Mouse (Mus musculus) kidney, embryonic 14.5 days (tissue): ENCODE measurements around the gene Panx2. TPM values are rescaled to one million over a fixed set of nuclear protein-coding genes. Genes with fewer than 3 reads are reported as not detected.

Source experiments
- ATAC-seq: fragments of 200-750 bp; cut with Nextera tagmentation; 2 replicates; pipeline ENCODE4 v1.8.0; 2017; ENCODE audit warnings: moderate number of reproducible peaks, mild to moderate bottlenecking, moderate TSS enrichment, moderate library complexity; ENCODE audit not compliant: low FRiP score, low TSS enrichment
- H3K27ac ChIP-seq: fragments of 300-500 bp; sonication (generic); 2 replicates; pipeline ENCODE4 v1.5.1; 2014; ENCODE audit warnings: low read depth, mild to moderate bottlenecking, low read length, moderate library complexity, mixed read lengths
- H3K27me3 ChIP-seq: fragments of 300-500 bp; sonication (generic); 2 replicates; pipeline ENCODE4 v1.6.1; 2014; ENCODE audit warnings: mild to moderate bottlenecking, low read length; ENCODE audit not compliant: control insufficient read depth, insufficient read depth
- H3K36me3 ChIP-seq: fragments of 300-500 bp; sonication (generic); 2 replicates; pipeline ENCODE4 v1.6.1; 2014; ENCODE audit warnings: low read length, mixed read lengths; ENCODE audit not compliant: control insufficient read depth, insufficient read depth
- H3K4me1 ChIP-seq: fragments of 300-500 bp; sonication (generic); 2 replicates; pipeline ENCODE4 v1.6.1; 2014; ENCODE audit warnings: low read length, mixed read lengths; ENCODE audit not compliant: control insufficient read depth, insufficient read depth
- H3K4me2 ChIP-seq: fragments of 300-500 bp; sonication (generic); replicated peaks from 2 replicates; pipeline ENCODE4 v1.6.1; 2014; ENCODE audit warnings: low read depth, mild to moderate bottlenecking, low read length
- H3K4me3 ChIP-seq: fragments of 300-500 bp; sonication (generic); 2 replicates; pipeline ENCODE4 v1.5.1; 2014; ENCODE audit warnings: mild to moderate bottlenecking, low read length
- H3K9ac ChIP-seq: fragments of 300-500 bp; sonication (generic); 2 replicates; pipeline ENCODE4 v1.6.1; 2014; ENCODE audit warnings: low read depth, mild to moderate bottlenecking, low read length, moderate library complexity
- H3K9me3 ChIP-seq: fragments of 300-500 bp; sonication (generic); 2 replicates; pipeline ENCODE4 v1.6.1; 2016; ENCODE audit warnings: low read length; ENCODE audit not compliant: control insufficient read depth
- WGBS: fragments of 180-500 bp; shearing (Covaris S2); extraction: QIAGEN DNeasy Blood & Tissue Kit; methylation state at CpG from one replicate; pipeline ENCODE4 v1.1.7; 2014; 5-methylcytosine and 5-hydroxymethylcytosine counted together
- polyA plus RNA-seq: library from polyadenylated mRNA; unstranded; fragments of >200 nt; fragmentation: Nextera tagmentation; extraction: Ambion mirVana; gene quantifications from 2 replicates; pipeline ENCODE4 v1.2.1, GENCODE M21; 2014

Panx2 gene
- 0.06 and 0.77 TPM in 2 replicates for polyA plus RNA-seq

- Histone ChIP-seq H3K4me2 (peak within 1 kb of the TSS; percentile 100), H3K4me3 (peak within 1 kb of the TSS; percentile 64), H3K36me3 (no peaks in the 10 kb centered on the region), H3K27me3 (peaks cover 41% of the 10 kb centered on the region), H3K27ac (no peak within 1 kb of the TSS), H3K4me1 (no peaks in the 10 kb centered on the region), H3K9ac (peak within 1 kb of the TSS; percentile 73), H3K9me3 (no peaks in the 10 kb centered on the region)
- WGBS, result 1% methylated on average over 48 of the region's 57 CpGs
- peak; percentile 62; the same call in 1 of the 2 replicates for ATAC-seq
Measured at GRCm38 (mm10) chr15:89059161-89059931, at the start of gene Panx2. Gene Panx2 (plus strand): TSS chr15:89059734.

- Histone ChIP-seq H3K4me3 (no peak overlapping the region), H3K27ac (no peak overlapping the region), H3K36me3 (no peaks in the 10 kb centered on the region), H3K4me1 (no peaks in the 10 kb centered on the region), H3K9ac (no peak overlapping the region), H3K9me3 (no peaks in the 10 kb centered on the region), H3K4me2 (no peak overlapping the region), H3K27me3 (no peaks in the 10 kb centered on the region)
- 81% methylated on average over 3 of the region's 3 CpGs for WGBS
- ATAC-seq, result no peak
Measured at GRCm38 (mm10) chr15:89016722-89017121, 42.8 kb upstream of the Panx2 start.

GRCm38 (mm10) chr15:89020085-89020484, 39.4 kb upstream of the Panx2 start:
- WGBS, result 78% methylated on average over 7 of the region's 7 CpGs
- no peak for ATAC-seq
- no peaks in the 10 kb centered on the region for H3K4me1 ChIP-seq
- H3K4me3 ChIP-seq, result no peak overlapping the region
- H3K27me3 ChIP-seq, result no peaks in the 10 kb centered on the region
- no peaks in the 10 kb centered on the region for H3K36me3 ChIP-seq
- no peak overlapping the region for H3K4me2 ChIP-seq
- H3K27ac ChIP-seq, result no peak overlapping the region
- H3K9ac ChIP-seq, result no peak overlapping the region
- H3K9me3 ChIP-seq, result no peaks in the 10 kb centered on the region

- H3K4me1 ChIP-seq, result no peaks in the 10 kb centered on the region
- no peaks in the 10 kb centered on the region for H3K27me3 ChIP-seq
- WGBS, result 83% methylated on average over 7 of the region's 7 CpGs
- H3K9me3 ChIP-seq, result no peaks in the 10 kb centered on the region
- no peaks in the 10 kb centered on the region for H3K36me3 ChIP-seq
- no peak overlapping the region for H3K4me3 ChIP-seq
- no peak for ATAC-seq
- no peak overlapping the region for H3K4me2 ChIP-seq
- H3K27ac ChIP-seq, result no peak overlapping the region
- H3K9ac ChIP-seq, result no peak overlapping the region
Measured at GRCm38 (mm10) chr15:89020492-89020891, 39.0 kb upstream of the Panx2 start.

- H3K4me1 ChIP-seq, result no peaks in the 10 kb centered on the region
- no peak overlapping the region for H3K9ac ChIP-seq
- ATAC-seq, result no peak
- peaks cover 5% of the 10 kb centered on the region; the same call in 1 of the 2 replicates for H3K9me3 ChIP-seq
- no peak overlapping the region for H3K4me3 ChIP-seq
- WGBS, result 73% methylated on average over 5 of the region's 5 CpGs
- no peaks in the 10 kb centered on the region for H3K36me3 ChIP-seq
- no peaks in the 10 kb centered on the region for H3K27me3 ChIP-seq
- no peak overlapping the region for H3K27ac ChIP-seq
- H3K4me2 ChIP-seq, result no peak overlapping the region
Measured at GRCm38 (mm10) chr15:89044381-89044780, 15.2 kb upstream of the Panx2 start.

GRCm38 (mm10) chr15:89046356-89046755, 13.2 kb upstream of the Panx2 start:
- Histone ChIP-seq H3K4me2 (no peak overlapping the region), H3K4me1 (no peaks in the 10 kb centered on the region), H3K9me3 (peaks cover 5% of the 10 kb centered on the region; the same call in 1 of the 2 replicates), H3K27me3 (no peaks in the 10 kb centered on the region), H3K27ac (no peak overlapping the region), H3K4me3 (no peak overlapping the region), H3K36me3 (no peaks in the 10 kb centered on the region), H3K9ac (no peak overlapping the region)
- no peak for ATAC-seq
- WGBS, result 83% methylated on average over 4 of the region's 4 CpGs

- H3K27me3 ChIP-seq, result peaks cover 22% of the 10 kb centered on the region
- H3K9me3 ChIP-seq, result no peaks in the 10 kb centered on the region
- H3K4me3 ChIP-seq, result no peak overlapping the region
- H3K36me3 ChIP-seq, result no peaks in the 10 kb centered on the region
- no peaks in the 10 kb centered on the region for H3K4me1 ChIP-seq
- H3K4me2 ChIP-seq, result no peak overlapping the region
- no peak overlapping the region for H3K27ac ChIP-seq
- no peak for ATAC-seq
- 91% methylated on average over 7 of the region's 7 CpGs for WGBS
- H3K9ac ChIP-seq, result no peak overlapping the region
Measured at GRCm38 (mm10) chr15:89054666-89055065, 4.9 kb upstream of the Panx2 start.

- no peaks in the 10 kb centered on the region for H3K4me1 ChIP-seq
- no peaks in the 10 kb centered on the region for H3K36me3 ChIP-seq
- WGBS, result 29% methylated on average over 6 of the region's 6 CpGs
- peaks cover 41% of the 10 kb centered on the region for H3K27me3 ChIP-seq
- H3K9ac ChIP-seq, result no peak overlapping the region
- peak overlapping the region; percentile 64; the same call in 1 of the 2 replicates for H3K4me3 ChIP-seq
- peak overlapping the region; percentile 100 for H3K4me2 ChIP-seq
- no peak overlapping the region for H3K27ac ChIP-seq
- H3K9me3 ChIP-seq, result no peaks in the 10 kb centered on the region
- no peak for ATAC-seq
Measured at GRCm38 (mm10) chr15:89058736-89059135, 798 bp upstream of the Panx2 start.

- peak; percentile 29; the same call in 1 of the 2 replicates for ATAC-seq
- peak overlapping the region; percentile 64 for H3K4me3 ChIP-seq
- peaks cover 41% of the 10 kb centered on the region for H3K27me3 ChIP-seq
- no peak overlapping the region for H3K27ac ChIP-seq
- peak overlapping the region; percentile 73 for H3K9ac ChIP-seq
- 1% methylated on average over 34 of the region's 48 CpGs for WGBS
- H3K36me3 ChIP-seq, result no peaks in the 10 kb centered on the region
- no peaks in the 10 kb centered on the region for H3K9me3 ChIP-seq
- H3K4me1 ChIP-seq, result no peaks in the 10 kb centered on the region
- peak overlapping the region; percentile 100 for H3K4me2 ChIP-seq
Measured at GRCm38 (mm10) chr15:89060032-89060681, 623 bp downstream of the Panx2 start.
